Mouse (Mus musculus) spleen, adult 2 months (tissue): Measurements from ENCODE around the gene Ror2.

Source experiments
- CTCF ChIP-seq: fragments of 200-500 bp; IDR thresholded peaks from 2 replicates; pipeline ENCODE4 v1.5.1; 2011; ENCODE audit warnings: mild to moderate bottlenecking, inconsistent platforms; ENCODE audit not compliant: insufficient read depth, insufficient read length, insufficient replicate concordance; ENCODE audit errors: extremely low read depth
- POLR2A ChIP-seq: fragments of 200-500 bp; IDR thresholded peaks from 2 replicates; pipeline ENCODE4 v1.6.1; 2011; ENCODE audit warnings: low read depth, low read length, inconsistent platforms

DNA sequence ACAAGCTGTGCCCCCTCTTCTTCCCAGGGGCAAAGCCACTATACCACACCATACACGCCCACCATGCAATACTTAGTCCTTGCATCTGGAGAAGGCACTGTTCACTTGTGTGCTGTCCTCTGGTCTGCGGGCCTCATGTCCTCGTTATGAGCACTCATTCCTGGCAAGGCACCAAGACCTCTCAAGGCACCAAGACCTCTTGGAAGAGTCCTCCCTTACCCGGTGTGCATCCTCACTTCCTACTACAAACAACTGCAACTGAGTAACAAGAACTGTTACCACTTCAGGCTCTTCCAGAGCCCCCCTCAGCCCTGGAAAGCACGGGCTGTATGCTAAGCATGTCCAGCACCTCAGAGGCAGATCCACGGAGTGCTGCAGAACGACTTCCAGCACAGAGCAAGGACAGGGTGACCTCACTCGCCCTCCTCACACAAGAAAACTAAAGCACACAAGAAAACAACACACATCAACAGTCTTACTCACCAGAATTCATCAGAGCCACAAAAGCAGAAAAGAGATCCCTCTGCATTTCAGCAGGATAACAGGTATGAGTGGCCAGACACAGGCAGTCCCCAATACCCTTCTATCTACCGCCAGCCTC is 127.4 kb downstream of the Ror2 start:
- no peak for TF ChIP-seq CTCF
- TF ChIP-seq POLR2A, result no peak
